Mouse (Mus musculus): ENCODE measurements around the gene Ces1d. TPM values are rescaled to one million over a fixed set of nuclear protein-coding genes. Genes with fewer than 3 reads are reported as not detected.

Gene Ces1d
- polyA plus RNA-seq, 1 experiment from 2014 or later, result not detected

Other genes with a start within 250 kb of the Ces1d start
- gene Slc6a2, start 237.8 kb downstream of the Ces1d start, polyA plus RNA-seq (2018), result not detected in 3 replicates
- gene Ces1a, start 149.6 kb downstream of the Ces1d start, polyA plus RNA-seq (2018), result not detected in 3 replicates
- gene Ces1b, start 117.8 kb downstream of the Ces1d start, polyA plus RNA-seq (2018), result not detected in 3 replicates
- not detected in 3 replicates for gene Ces1c, start 66.6 kb downstream of the Ces1d start, polyA plus RNA-seq (2018)
- gene Ces1e, start 31.8 kb upstream of the Ces1d start, polyA plus RNA-seq (2018), result not detected in 3 replicates
- not detected in 3 replicates for gene Ces1f, start 81.9 kb upstream of the Ces1d start, polyA plus RNA-seq (2018)
- gene Ces1g, start 139.5 kb upstream of the Ces1d start, polyA plus RNA-seq (2018), result not detected in 3 replicates
- not detected in 3 replicates for gene Ces1h, start 181.9 kb upstream of the Ces1d start, polyA plus RNA-seq (2018)